In genomic region chr2:163716448-163716847, GRCm38 (mm10) we compare ENCODE assay signal across 10 mouse cellular contexts. TPM values are rescaled to one million over a fixed set of nuclear protein-coding genes. Genes with fewer than 3 reads are reported as not detected.
A peak's percentile ranks its signal among the peaks of the same experiment; 100 is the strongest.
DNase-seq lines count a peak whose midpoint lies in the region; ATAC-seq and TF ChIP-seq lines count a peak whose summit lies in the region.
"Had no signal": no experiment of that assay in that cellular context is flagged by ENCODE, and none has a peak within 500 bp of the region (broad histone marks: within the 10 kb centered on the region; RNA-seq: fewer than 3 reads in every experiment).

No protein-coding gene starts in this region.

- no peak for TF ChIP-seq EP300 in liver, postnatal 0 days (IDR thresholded peaks at IDR 0.05; ENCODE audit: low read depth)

- peaks cover 25% of the 10 kb centered on the region for H3K4me1 ChIP-seq in forebrain, embryonic 10.5 days
- H3K4me1 ChIP-seq in forebrain, embryonic 16.5 days (replicated peaks; ENCODE audit: control insufficient read depth, insufficient read depth, low read length): peaks cover 15% of the 10 kb centered on the region
- H3K4me1 ChIP-seq in liver, postnatal 0 days (ENCODE audit: insufficient read depth): peaks cover 37% of the 10 kb centered on the region
- peaks cover 43% of the 10 kb centered on the region for H3K4me1 ChIP-seq in liver, embryonic 12.5 days
- peaks cover 38 to 52% of the 10 kb centered on the region in 2 experiments for H3K4me1 ChIP-seq in heart, embryonic 14.5 days (ENCODE audit: control insufficient read depth in 2 of 2, insufficient read depth in 2 of 2, low read length in 2 of 2)
- peaks cover 6% of the 10 kb centered on the region for H3K4me1 ChIP-seq in midbrain, embryonic 16.5 days (ENCODE audit: control insufficient read depth, insufficient read depth, low read length)

- no peaks in the 10 kb centered on the region for H3K27me3 ChIP-seq in forebrain, embryonic 10.5 days (ENCODE audit: poor library complexity, severe bottlenecking)
- no peaks in the 10 kb centered on the region for H3K27me3 ChIP-seq in forebrain, embryonic 16.5 days (replicated peaks; ENCODE audit: control insufficient read depth, insufficient read depth, low read length)
- no peaks in the 10 kb centered on the region for H3K27me3 ChIP-seq in liver, postnatal 0 days (ENCODE audit: insufficient read depth, low read length)
- H3K27me3 ChIP-seq in liver, embryonic 12.5 days (replicated peaks): no peaks in the 10 kb centered on the region
- no peaks in the 10 kb centered on the region for H3K27me3 ChIP-seq in heart, embryonic 14.5 days (ENCODE audit: control insufficient read depth, insufficient read depth, low read length)
- H3K27me3 ChIP-seq in midbrain, embryonic 16.5 days (ENCODE audit: control insufficient read depth, insufficient read depth, low read depth, low read length): no peaks in the 10 kb centered on the region

- TF ChIP-seq CTCF in liver, postnatal 0 days (IDR thresholded peaks at IDR 0.05; ENCODE audit: low read depth): no peak

- no peak overlapping the region for H3K4me2 ChIP-seq in forebrain, embryonic 16.5 days (ENCODE audit: low read length)
- H3K4me2 ChIP-seq in liver, postnatal 0 days (ENCODE audit: low read depth, low read length): 0 out of 2 replicates have a peak overlapping the region, but pooled peaks have one; percentile 13
- H3K4me2 ChIP-seq in liver, embryonic 12.5 days: no peak overlapping the region
- peak overlapping the region; percentile 44 for H3K4me2 ChIP-seq in heart, embryonic 14.5 days (ENCODE audit: low read length)
- no peak overlapping the region for H3K4me2 ChIP-seq in midbrain, embryonic 16.5 days (ENCODE audit: low read length)

- H3K4me3 ChIP-seq in forebrain, embryonic 10.5 days: no peak overlapping the region
- H3K4me3 ChIP-seq in forebrain, embryonic 16.5 days (replicated peaks; ENCODE audit: low read length): no peak overlapping the region
- no peak overlapping the region for H3K4me3 ChIP-seq in liver, postnatal 0 days (ENCODE audit: low read depth, low read length)
- H3K4me3 ChIP-seq in liver, embryonic 12.5 days: no peak overlapping the region
- no peak overlapping the region for H3K4me3 ChIP-seq in heart, embryonic 14.5 days (ENCODE audit: control insufficient read depth in 1 of 2, insufficient read depth in 1 of 2, low read depth in 1 of 2, low read length in 2 of 2)
- H3K4me3 ChIP-seq in midbrain, embryonic 16.5 days (ENCODE audit: low read depth, low read length): no peak overlapping the region

- H3K9ac ChIP-seq in forebrain, embryonic 16.5 days (replicated peaks; ENCODE audit: low read depth, low read length): no peak overlapping the region
- H3K9ac ChIP-seq in liver, postnatal 0 days (replicated peaks): 0 out of 2 replicates have a peak overlapping the region, but pooled peaks have one; percentile 16
- H3K9ac ChIP-seq in liver, embryonic 12.5 days: no peak overlapping the region
- peak overlapping the region; percentile 62 for H3K9ac ChIP-seq in heart, embryonic 14.5 days (ENCODE audit: low read length)
- no peak overlapping the region for H3K9ac ChIP-seq in midbrain, embryonic 16.5 days (ENCODE audit: low read depth, low read length)

- peak overlapping the region; percentile 70 for H3K27ac ChIP-seq in forebrain, embryonic 10.5 days
- no peak overlapping the region for H3K27ac ChIP-seq in forebrain, embryonic 16.5 days (ENCODE audit: low read length)
- H3K27ac ChIP-seq in liver, postnatal 0 days (ENCODE audit: low read depth): peak overlapping the region; percentile 64
- H3K27ac ChIP-seq in liver, embryonic 12.5 days: no peak overlapping the region
- peak overlapping the region; percentile 78 to 84 for H3K27ac ChIP-seq in heart, embryonic 14.5 days (replicated peaks in 1 of 2; ENCODE audit: control insufficient read depth in 1 of 2, insufficient read depth in 1 of 2, low read depth in 2 of 2, low read length in 2 of 2)
- peak overlapping the region; percentile 30; the same call in 1 of the 2 replicates for H3K27ac ChIP-seq in midbrain, embryonic 16.5 days (ENCODE audit: low read length)

- peaks cover 23% of the 10 kb centered on the region for H3K36me3 ChIP-seq in forebrain, embryonic 10.5 days (replicated peaks)
- no peaks in the 10 kb centered on the region for H3K36me3 ChIP-seq in forebrain, embryonic 16.5 days (ENCODE audit: control insufficient read depth, insufficient read depth)
- H3K36me3 ChIP-seq in liver, postnatal 0 days (replicated peaks; ENCODE audit: insufficient read depth, low read length): peaks cover 2% of the 10 kb centered on the region; the same call in 1 of the 2 replicates
- peaks cover 13% of the 10 kb centered on the region for H3K36me3 ChIP-seq in liver, embryonic 12.5 days
- peaks cover 10% of the 10 kb centered on the region for H3K36me3 ChIP-seq in heart, embryonic 14.5 days (ENCODE audit: control insufficient read depth, insufficient read depth, low read length)
- H3K36me3 ChIP-seq in midbrain, embryonic 16.5 days (ENCODE audit: control insufficient read depth, insufficient read depth, low read length): no peaks in the 10 kb centered on the region

- ATAC-seq in forebrain, embryonic 16.5 days: no peak
- no peak for ATAC-seq in liver, postnatal 0 days
- ATAC-seq in liver, embryonic 12.5 days: no peak
- peak; percentile 32; the same call in 1 of the 2 replicates for ATAC-seq in heart, embryonic 14.5 days (ENCODE audit: insufficient number of reproducible peaks, insufficient read depth, low FRiP score, low read depth)
- ATAC-seq in midbrain, embryonic 16.5 days: no peak

- DNase-seq in forebrain, embryonic 10.5 days (ENCODE audit: extremely low spot score, low spot score): no peak
- DNase-seq in liver, postnatal 0 days: no peak
- no peak for DNase-seq in cerebellum, adult 9-10 months
- DNase-seq in ovary, adult 18-20 months (ENCODE audit: low spot score): no peak
- DNase-seq: cerebellum, adult 8-10 months; right cerebral cortex, postnatal 4 days had no signal

- no peaks in the 10 kb centered on the region for H3K9me3 ChIP-seq in forebrain, embryonic 10.5 days
- H3K9me3 ChIP-seq in forebrain, embryonic 16.5 days (ENCODE audit: control insufficient read depth, low read length): no peaks in the 10 kb centered on the region
- H3K9me3 ChIP-seq in liver, postnatal 0 days (ENCODE audit: low read length): no peaks in the 10 kb centered on the region
- H3K9me3 ChIP-seq in liver, embryonic 12.5 days (replicated peaks): no peaks in the 10 kb centered on the region
- no peaks in the 10 kb centered on the region for H3K9me3 ChIP-seq in heart, embryonic 14.5 days (ENCODE audit: control insufficient read depth, low read length)
- H3K9me3 ChIP-seq in midbrain, embryonic 16.5 days (replicated peaks; ENCODE audit: control insufficient read depth, low read length, poor library complexity, severe bottlenecking): no peaks in the 10 kb centered on the region

- 65% methylated on average over 8 of the region's 8 CpGs for WGBS in forebrain, embryonic 10.5 days
- WGBS in forebrain, embryonic 16.5 days: 54% methylated on average over 8 of the region's 8 CpGs
- WGBS in liver, postnatal 0 days (ENCODE audit: insufficient replicate concordance): 52% methylated on average over 8 of the region's 8 CpGs
- WGBS in liver, embryonic 12.5 days (ENCODE audit: insufficient replicate concordance): 72% methylated on average over 8 of the region's 8 CpGs
- WGBS in heart, embryonic 14.5 days: 28% methylated on average over 8 of the region's 8 CpGs
- 48% methylated on average over 8 of the region's 8 CpGs for WGBS in midbrain, embryonic 16.5 days

RNA-seq across cellular contexts. Expression of gene Ada, which starts 33.6 kb away (rescaled TPM):
- polyA plus RNA-seq in forebrain, embryonic 10.5 days (2016; fragmentation: Nextera tagmentation; extraction: Ambion mirVana): 13.6 and 13.9 TPM in 2 replicates
- polyA plus RNA-seq in forebrain, embryonic 16.5 days (2015; fragmentation: Nextera tagmentation; extraction: Ambion mirVana): 4.5 and 5.2 TPM in 2 replicates
- 2.7 TPM in 2 replicates for polyA plus RNA-seq in liver, postnatal 0 days (2015; fragmentation: Nextera tagmentation; extraction: Ambion mirVana)
- polyA plus RNA-seq in liver, embryonic 12.5 days (2016; fragmentation: Nextera tagmentation; extraction: Ambion mirVana): 6.6 and 6.7 TPM in 2 replicates
- 2.3 and 4.0 TPM in 2 replicates for polyA plus RNA-seq in heart, embryonic 14.5 days (2014; fragmentation: Nextera tagmentation; extraction: Ambion mirVana)
- polyA plus RNA-seq in midbrain, embryonic 16.5 days (2015; fragmentation: Nextera tagmentation; extraction: Ambion mirVana): 4.0 and 4.4 TPM in 2 replicates

RNA-seq across cellular contexts. Expression of gene Pkig, which starts 58.3 kb away (rescaled TPM):
- polyA plus RNA-seq in forebrain, embryonic 10.5 days (2016; fragmentation: Nextera tagmentation; extraction: Ambion mirVana): 212 and 215 TPM in 2 replicates
- polyA plus RNA-seq in forebrain, embryonic 16.5 days (2015; fragmentation: Nextera tagmentation; extraction: Ambion mirVana): 153 and 159 TPM in 2 replicates
- 84.9 and 85.0 TPM in 2 replicates for polyA plus RNA-seq in liver, postnatal 0 days (2015; fragmentation: Nextera tagmentation; extraction: Ambion mirVana)
- 133 and 134 TPM in 2 replicates for polyA plus RNA-seq in liver, embryonic 12.5 days (2016; fragmentation: Nextera tagmentation; extraction: Ambion mirVana)
- 324 and 359 TPM in 2 replicates for polyA plus RNA-seq in heart, embryonic 14.5 days (2014; fragmentation: Nextera tagmentation; extraction: Ambion mirVana)
- 134 TPM in 2 replicates for polyA plus RNA-seq in midbrain, embryonic 16.5 days (2015; fragmentation: Nextera tagmentation; extraction: Ambion mirVana)

Comparison
In these comparisons a context has a peak if more than half of its experiments do, and no peak if none do; other contexts are left out.
1. H3K27ac ChIP-seq: peak in forebrain, embryonic 10.5 days (single experiment), liver, postnatal 0 days (single experiment), heart, embryonic 14.5 days (2 of 2) and midbrain, embryonic 16.5 days (single experiment); none in forebrain, embryonic 16.5 days (single experiment) and liver, embryonic 12.5 days (single experiment).
2. H3K4me2 ChIP-seq: peak in liver, postnatal 0 days (single experiment) and heart, embryonic 14.5 days (single experiment); none in forebrain, embryonic 16.5 days (single experiment), liver, embryonic 12.5 days (single experiment) and midbrain, embryonic 16.5 days (single experiment).
3. H3K9ac ChIP-seq: peak in liver, postnatal 0 days (single experiment) and heart, embryonic 14.5 days (single experiment); none in forebrain, embryonic 16.5 days (single experiment), liver, embryonic 12.5 days (single experiment) and midbrain, embryonic 16.5 days (single experiment).